Mouse (Mus musculus) embryonic stem cell, embryonic (primary cell): ENCODE measurements around the gene Gramd1c.

Experiments
- CTCF ChIA-PET, 4 experiments: fragments of 300-600 bp in 2 of 4; fragments of 350-600 bp in 2 of 4; sonication (Branson Sonifier 250); formaldehyde crosslinking; loops; one replicate each; lab custom pipeline; 2022; ENCODE audit warnings: inconsistent platforms in 2 of 4; lab: Charles Lee
- POLR2A ChIA-PET, 4 experiments: fragments of 300-600 bp in 2 of 4; fragments of 350-600 bp in 2 of 4; sonication (Branson Sonifier 250); formaldehyde crosslinking; loops; one replicate each; lab custom pipeline; 2022; ENCODE audit warnings: antibody characterized with exemption in 4 of 4, inconsistent platforms in 1 of 4; lab: Charles Lee

Gramd1c gene

GRCm38 (mm10) chr16:43979328-43980109 is 83.6 kb downstream of the Gramd1c start, which contains the start of gene Zdhhc23:
Gene Zdhhc23, minus strand, starts transcription at chr16:43979791.
- ChIA-PET CTCF (interaction anchor here in 2 of 4 experiments (0.6 to 1.3 kb wide), 2 partner anchors 80 to 101 kb away, joined by 3 to 5 read pairs; no protein-coding TSS in a partner anchor), POLR2A (interaction anchor here in 1 of 4 experiments (0.8 kb wide), 1 partner anchor 90 kb away, joined by 4 read pairs; the partner anchor contains the start of gene Ccdc191)

GRCm38 (mm10) chr16:43979010-43979327 is 84.2 kb downstream of the Gramd1c start:
- POLR2A ChIA-PET: interaction anchor here in 2 of 4 experiments (0.8 to 1.1 kb wide), 2 partner anchors 52 to 89 kb away, joined by 3 to 4 read pairs; partner anchors contain the start of genes Ccdc191 (in 1 of the 2) and Qtrt2 (in 1 of the 2)
- CTCF ChIA-PET: interaction anchor here in 2 of 4 experiments (0.6 to 1.3 kb wide), 2 partner anchors 80 to 102 kb away, joined by 3 to 5 read pairs; no protein-coding TSS in a partner anchor

- CTCF ChIA-PET: no interaction called here
- POLR2A ChIA-PET: interaction anchor here in 2 of 4 experiments (0.8 to 1.9 kb wide), 4 partner anchors 8 to 84 kb away, joined by 3 to 5 read pairs (median 3); partner anchors contain the start of gene Ccdc191 (in 1 of the 2)
Measured at GRCm38 (mm10) chr16:43973606-43974220, 89.4 kb downstream of the Gramd1c start.

- POLR2A ChIA-PET: no interaction called here
- CTCF ChIA-PET: no interaction called here
Measured at GRCm38 (mm10) chr16:43973147-43973546, 90.0 kb downstream of the Gramd1c start.

GRCm38 (mm10) chr16:43972391-43972790 is 90.8 kb downstream of the Gramd1c start:
- POLR2A ChIA-PET: no interaction called here
- CTCF ChIA-PET: no interaction called here

GRCm38 (mm10) chr16:43971741-43972140 is 91.4 kb downstream of the Gramd1c start:
- CTCF ChIA-PET: no interaction called here
- POLR2A ChIA-PET: no interaction called here

- ChIA-PET CTCF (no interaction called here), POLR2A (no interaction called here)
Measured at GRCm38 (mm10) chr16:43971189-43971588, 92.0 kb downstream of the Gramd1c start.

- POLR2A ChIA-PET: interaction anchor here in 1 of 4 experiments (0.7 kb wide), 1 partner anchor 28 kb away, joined by 3 read pairs; no protein-coding TSS in a partner anchor
- CTCF ChIA-PET: no interaction called here
Measured at GRCm38 (mm10) chr16:43970426-43970825, 92.7 kb downstream of the Gramd1c start.

- POLR2A ChIA-PET: interaction anchor here in 2 of 4 experiments (0.7 to 1.3 kb wide), 4 partner anchors 8 to 624 kb away, joined by 3 to 5 read pairs (median 3); partner anchors contain the start of gene Qtrt2 (in 1 of the 2)
- CTCF ChIA-PET: no interaction called here
Measured at GRCm38 (mm10) chr16:43965781-43966389, 97.3 kb downstream of the Gramd1c start.

GRCm38 (mm10) chr16:43963780-43964179 is 99.4 kb downstream of the Gramd1c start:
- ChIA-PET POLR2A (interaction anchor here in 1 of 4 experiments (1.8 kb wide), 1 partner anchor 74 kb away, joined by 5 read pairs; the partner anchor contains the start of gene Ccdc191), CTCF (no interaction called here)

- ChIA-PET CTCF (no interaction called here), POLR2A (interaction anchor here in 2 of 4 experiments (1.1 to 1.8 kb wide), 3 partner anchors 11 to 74 kb away, joined by 3 to 5 read pairs (median 4); partner anchors contain the start of gene Ccdc191 (in 1 of the 2))
Measured at GRCm38 (mm10) chr16:43963291-43963690, 99.9 kb downstream of the Gramd1c start.

- ChIA-PET CTCF (no interaction called here), POLR2A (no interaction called here)
Measured at GRCm38 (mm10) chr16:43958038-43958437, 105.1 kb downstream of the Gramd1c start.

GRCm38 (mm10) chr16:43954913-43955312 is 108.2 kb downstream of the Gramd1c start:
- ChIA-PET POLR2A (interaction anchor here in 1 of 4 experiments (0.7 kb wide), 1 partner anchor 16 kb away, joined by 5 read pairs; no protein-coding TSS in a partner anchor), CTCF (no interaction called here)

- ChIA-PET POLR2A (no interaction called here), CTCF (no interaction called here)
Measured at GRCm38 (mm10) chr16:43951591-43951990, 111.6 kb downstream of the Gramd1c start.

- POLR2A ChIA-PET: interaction anchor here in 2 of 4 experiments (0.5 to 1.7 kb wide), 3 partner anchors 9 to 13 kb away, joined by 3 to 6 read pairs (median 4); no protein-coding TSS in a partner anchor
- CTCF ChIA-PET: interaction anchor here in 1 of 4 experiments (2.7 kb wide), 1 partner anchor 37 kb away, joined by 5 read pairs; no protein-coding TSS in a partner anchor
Measured at GRCm38 (mm10) chr16:43945869-43946268, 117.3 kb downstream of the Gramd1c start.

GRCm38 (mm10) chr16:43945351-43945750 is 117.8 kb downstream of the Gramd1c start:
- CTCF ChIA-PET: interaction anchor here in 1 of 4 experiments (2.7 kb wide), 1 partner anchor 37 kb away, joined by 5 read pairs; no protein-coding TSS in a partner anchor

GRCm38 (mm10) chr16:43940846-43941245 is 122.3 kb downstream of the Gramd1c start:
- ChIA-PET CTCF (no interaction called here), POLR2A (no interaction called here)

More at GRCm38 (mm10) chr16:43945351-43945750, 117.8 kb downstream of the Gramd1c start:
- POLR2A ChIA-PET: interaction anchor here in 2 of 4 experiments (0.5 to 1.7 kb wide), 2 partner anchors 9 to 12 kb away, joined by 4 to 6 read pairs; no protein-coding TSS in a partner anchor

GRCm38 (mm10) chr16:43935892-43936291 is 127.3 kb downstream of the Gramd1c start:
- CTCF ChIA-PET: no interaction called here

More at GRCm38 (mm10) chr16:43935892-43936291, 127.3 kb downstream of the Gramd1c start:
- POLR2A ChIA-PET: interaction anchor here in 1 of 4 experiments (1.1 to 1.2 kb wide), 2 partner anchors 10 to 46 kb away, joined by 3 read pairs; partner anchors contain the start of gene Ccdc191
